Mouse (Mus musculus) MEL (cell line): ENCODE measurements around the gene Fam57a. TPM values are rescaled to one million over a fixed set of nuclear protein-coding genes. Genes with fewer than 3 reads are reported as not detected.

Experiments
- DNase-seq: peaks from one replicate; pipeline ENCODE4 v3.0.0; 2011; ENCODE audit warnings: low read depth, low spot score
- H3K27ac ChIP-seq: 2 replicates; pipeline ENCODE4 v1.5.1; 2012; ENCODE audit warnings: low read depth, mild to moderate bottlenecking, control low read depth, low read length, moderate library complexity; ENCODE audit not compliant: control insufficient read depth
- H3K27me3 ChIP-seq, 2 experiments: fragments of 150-350 bp in 1 of 2; sonication (generic) in 1 of 2; 2 replicates each; pipeline ENCODE4 v1.6.1; 2012; ENCODE audit warnings: low read length in 2 of 2, mild to moderate bottlenecking in 2 of 2, improper control_type of control experiment in 1 of 2, moderate library complexity in 1 of 2; ENCODE audit not compliant: insufficient read depth in 2 of 2, control insufficient read depth in 1 of 2
- H3K36me3 ChIP-seq, 2 experiments: 2 replicates each; pipeline ENCODE4 v1.6.1; 2012 to 2014; ENCODE audit warnings: low read length in 2 of 2, improper control_type of control experiment in 1 of 2, inconsistent platforms in 1 of 2, mild to moderate bottlenecking in 1 of 2; ENCODE audit not compliant: insufficient read depth in 2 of 2, control insufficient read depth in 1 of 2
- H3K4me1 ChIP-seq, 2 experiments: fragments of 150-350 bp in 1 of 2; sonication (generic) in 1 of 2; 2 replicates each; pipeline ENCODE4 v1.6.1; 2012; ENCODE audit warnings: low read length in 2 of 2, improper control_type of control experiment in 1 of 2, mild to moderate bottlenecking in 1 of 2; ENCODE audit not compliant: insufficient read depth in 2 of 2, control insufficient read depth in 1 of 2
- H3K4me3 ChIP-seq, 2 experiments: fragments of 150-350 bp in 1 of 2; sonication (generic) in 1 of 2; 2 replicates each; pipeline ENCODE4 v1.5.1; 2012; ENCODE audit warnings: low read depth in 2 of 2, low read length in 2 of 2, mild to moderate bottlenecking in 2 of 2, moderate library complexity in 2 of 2, control low read depth in 1 of 2, improper control_type of control experiment in 1 of 2; ENCODE audit not compliant: control insufficient read depth in 1 of 2, insufficient read depth in 1 of 2
- H3K79me2 ChIP-seq: 2 replicates; pipeline ENCODE4 v1.6.1; 2012; ENCODE audit warnings: mild to moderate bottlenecking, low read length, moderate library complexity; ENCODE audit not compliant: control insufficient read depth, poor library complexity, insufficient read depth
- H3K9ac ChIP-seq: 2 replicates; pipeline ENCODE4 v1.6.1; 2012; ENCODE audit warnings: low read depth, mild to moderate bottlenecking, control low read depth, low read length, moderate library complexity; ENCODE audit not compliant: control insufficient read depth, poor library complexity, severe bottlenecking
- H3K9me3 ChIP-seq: fragments of 150-350 bp; sonication (generic); replicated peaks from 2 replicates; pipeline ENCODE4 v1.6.1; 2012; ENCODE audit warnings: mild to moderate bottlenecking, low read length, improper control_type of control experiment, moderate library complexity; ENCODE audit not compliant: insufficient read depth
- CHD2 ChIP-seq: IDR thresholded peaks from 2 replicates; pipeline ENCODE4 v1.6.1; 2011; ENCODE audit warnings: low read length, improper control_type of control experiment
- CTCF ChIP-seq, 3 experiments: IDR thresholded peaks in 2 of 3; conservative IDR thresholded peaks in 1 of 3; 2 replicates each; pipeline ENCODE4 v1.5.1; 2011 to 2012; ENCODE audit warnings: low read length in 3 of 3, low read depth in 2 of 3, mild to moderate bottlenecking in 2 of 3, improper control_type of control experiment in 1 of 3, inconsistent platforms in 1 of 3, mixed read lengths in 1 of 3, moderate library complexity in 1 of 3; ENCODE audit not compliant: control insufficient read depth in 1 of 3, insufficient read depth in 1 of 3, poor library complexity in 1 of 3, severe bottlenecking in 1 of 3
- E2F4 ChIP-seq: IDR thresholded peaks from 2 replicates; pipeline ENCODE4 v1.6.1; 2011; ENCODE audit warnings: low read depth, low read length, improper control_type of control experiment, borderline replicate concordance
- EP300 ChIP-seq, 2 experiments: IDR thresholded peaks; 2 replicates each; pipeline ENCODE4 v1.6.1; 2011; ENCODE audit warnings: improper control_type of control experiment in 2 of 2, low read length in 2 of 2, low read depth in 1 of 2, mild to moderate bottlenecking in 1 of 2
- GATA1 ChIP-seq: IDR thresholded peaks from 2 replicates; pipeline ENCODE4 v1.6.1; 2011; ENCODE audit warnings: low read depth, low read length, improper control_type of control experiment
- HCFC1 ChIP-seq: IDR thresholded peaks from 2 replicates; pipeline ENCODE4 v1.6.1; 2012; ENCODE audit warnings: low read depth, mild to moderate bottlenecking, inconsistent platforms, low read length, improper control_type of control experiment, moderate library complexity
- JUND ChIP-seq: IDR thresholded peaks from 2 replicates; pipeline ENCODE4 v1.6.1; 2011; ENCODE audit warnings: low read depth, mild to moderate bottlenecking, improper control_type of control experiment, low read length
- KAT2A ChIP-seq: conservative IDR thresholded peaks from 2 replicates; pipeline ENCODE4 v1.6.1; 2012; ENCODE audit warnings: low read depth, low read length, improper control_type of control experiment, inconsistent platforms
- MAFK ChIP-seq: IDR thresholded peaks from 2 replicates; pipeline ENCODE4 v1.6.1; 2011; ENCODE audit warnings: low read depth, mild to moderate bottlenecking, low read length, improper control_type of control experiment, borderline replicate concordance
- MAX ChIP-seq: IDR thresholded peaks from 2 replicates; pipeline ENCODE4 v1.6.1; 2011; ENCODE audit warnings: low read length, improper control_type of control experiment
- MAZ ChIP-seq: IDR thresholded peaks from 2 replicates; pipeline ENCODE4 v1.6.1; 2012; ENCODE audit warnings: low read depth, mild to moderate bottlenecking, inconsistent platforms, low read length, improper control_type of control experiment
- MEF2A ChIP-seq: IDR thresholded peaks from 2 replicates; pipeline ENCODE4 v1.6.1; 2014; ENCODE audit warnings: low read depth, mild to moderate bottlenecking, inconsistent platforms, low read length, improper control_type of control experiment; ENCODE audit not compliant: poor library complexity, insufficient replicate concordance, severe bottlenecking; ENCODE audit errors: extremely low read depth
- NRF1 ChIP-seq: IDR thresholded peaks from 2 replicates; pipeline ENCODE4 v1.6.1; 2014; ENCODE audit warnings: low read depth, mild to moderate bottlenecking, inconsistent platforms, low read length, improper control_type of control experiment, moderate library complexity; ENCODE audit not compliant: poor library complexity, insufficient read depth, severe bottlenecking
- POLR2AphosphoS2 ChIP-seq: IDR thresholded peaks from 2 replicates; pipeline ENCODE4 v1.6.1; 2011; ENCODE audit warnings: low read length, improper control_type of control experiment
- RAD21 ChIP-seq: IDR thresholded peaks from 2 replicates; pipeline ENCODE4 v1.6.1; 2011; ENCODE audit warnings: mild to moderate bottlenecking, low read depth, low read length, improper control_type of control experiment
- RCOR1 ChIP-seq: IDR thresholded peaks from 2 replicates; pipeline ENCODE4 v1.6.1; 2012; ENCODE audit warnings: low read depth, mild to moderate bottlenecking, inconsistent platforms, low read length, improper control_type of control experiment
- SMC3 ChIP-seq: IDR thresholded peaks from 2 replicates; pipeline ENCODE4 v1.6.1; 2011; ENCODE audit warnings: low read depth, low read length, improper control_type of control experiment
- USF1 ChIP-seq: IDR thresholded peaks from 2 replicates; pipeline ENCODE4 v1.6.1; 2014; ENCODE audit warnings: low read depth, mild to moderate bottlenecking, inconsistent platforms, low read length, improper control_type of control experiment, moderate library complexity
- ZKSCAN1 ChIP-seq: IDR thresholded peaks from 2 replicates; pipeline ENCODE4 v1.6.1; 2012; ENCODE audit warnings: low read depth, mild to moderate bottlenecking, inconsistent platforms, low read length, improper control_type of control experiment, moderate library complexity
- polyA plus RNA-seq, 2 experiments: library from polyadenylated mRNA; stranded (reverse) in 1 of 2; unstranded in 1 of 2; fragments of >175 nt in 1 of 2; fragments of >200 nt in 1 of 2; gene quantifications; 2 replicates each; pipeline versions ENCODE4 v1.2.1 to v1.2.4; 2012; ENCODE audit warnings: low replicate concordance in 2 of 2, low read depth in 1 of 2; ENCODE audit not compliant: insufficient read length in 2 of 2, insufficient read depth in 1 of 2, missing spikeins in 1 of 2
- total RNA-seq: library from RNA; depleted of rRNA; stranded (reverse); fragments of 300-350 nt; gene quantifications from 2 replicates; pipeline ENCODE4 v1.2.3, GENCODE M21; 2012

Gene Fam57a
- total and polyA plus RNA-seq, 3 experiments = 8.5 to 8.8 TPM; not detected in 1

DNA sequence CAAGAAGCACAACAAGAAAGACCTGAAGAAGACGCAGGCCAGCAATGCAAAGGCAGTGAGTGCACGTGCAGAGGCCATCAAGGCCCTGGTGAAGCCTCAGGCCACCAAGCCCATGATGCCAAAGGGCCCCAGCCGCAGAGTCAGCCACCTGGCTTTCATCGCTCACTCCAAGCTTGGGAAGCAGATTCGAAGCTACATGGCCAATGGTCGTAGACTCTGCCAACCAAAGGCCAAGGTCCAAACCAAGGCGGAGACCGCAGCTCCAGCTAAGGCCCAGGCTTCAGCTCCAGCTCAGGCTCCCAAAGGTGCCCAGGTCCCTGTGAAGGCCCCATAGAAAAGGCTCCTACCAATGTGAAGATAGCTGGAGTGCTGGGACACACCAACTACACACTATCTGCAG lies 35.1 kb upstream of the Fam57a start:
- no peak overlapping the region for H3K9ac ChIP-seq
- no peaks in the 10 kb centered on the region for H3K9me3 ChIP-seq
- H3K4me1 ChIP-seq = no peaks in the 10 kb centered on the region
- no peaks in the 10 kb centered on the region for H3K79me2 ChIP-seq
- no peak for TF ChIP-seq MAFK
- no peak for TF ChIP-seq NRF1
- no peak for TF ChIP-seq HCFC1
- no peak for TF ChIP-seq USF1
- no peak for TF ChIP-seq KAT2A
- no peak for TF ChIP-seq E2F4
- no peak for TF ChIP-seq EP300 (IDR thresholded peaks at IDR 0.05; ENCODE audit: low read depth in 1 of 2, low read length in 2 of 2)
- no peak for TF ChIP-seq JUND
- TF ChIP-seq RCOR1 = no peak
- no peak for TF ChIP-seq POLR2AphosphoS2
- TF ChIP-seq ZKSCAN1 = no peak
- no peak for TF ChIP-seq CHD2
- TF ChIP-seq MAZ = no peak
- no peak for TF ChIP-seq GATA1
- TF ChIP-seq MEF2A = no peak
- TF ChIP-seq, all 39 proteins: peak for 0
- Histone ChIP-seq H3K27me3 (no peaks in the 10 kb centered on the region), H3K27ac (no peak overlapping the region), H3K36me3 (peaks cover 0 to 3% of the 10 kb centered on the region in 2 experiments; a peak in 1 of 4 replicates), H3K4me3 (no peak overlapping the region)
- DNase-seq = no peak

GRCm38 (mm10) chr11:76145169-76145568 lies 34.3 kb upstream of the Fam57a start:
- peaks cover 0 to 3% of the 10 kb centered on the region in 2 experiments; a peak in 1 of 4 replicates for H3K36me3 ChIP-seq

More at GRCm38 (mm10) chr11:76145169-76145568, 34.3 kb upstream of the Fam57a start:
- H3K4me3 ChIP-seq = no peak overlapping the region
- no peak overlapping the region for H3K9ac ChIP-seq
- no peak overlapping the region for H3K27ac ChIP-seq
- DNase-seq = no peak
- no peaks in the 10 kb centered on the region for H3K27me3 ChIP-seq
- H3K9me3 ChIP-seq = no peaks in the 10 kb centered on the region
- H3K4me1 ChIP-seq = no peaks in the 10 kb centered on the region
- no peak for TF ChIP-seq MAX
- TF ChIP-seq HCFC1 = no peak
- TF ChIP-seq CTCF (IDR thresholded peaks at IDR 0.05 in 2 of 3, conservative IDR thresholded peaks at IDR 0.05 in 1 of 3; ENCODE audit: control insufficient read depth in 1 of 3, insufficient read depth in 1 of 3, low read depth in 2 of 3, low read length in 3 of 3, poor library complexity in 1 of 3, severe bottlenecking in 1 of 3) = no peak
- no peak for TF ChIP-seq SMC3
- TF ChIP-seq RAD21 = no peak
- no peaks in the 10 kb centered on the region for H3K79me2 ChIP-seq
